Mouse (Mus musculus): Measurements from ENCODE around the gene Mgat2.
A peak's percentile ranks its signal among the peaks of the same experiment; 100 is the strongest.

Mgat2 gene

GRCm38 (mm10) chr12:69211057-69211456 lies 27.1 kb downstream of the Mgat2 start:
- no peak for DNase-seq (ENCODE audit: low spot score in 2 of 2)

GRCm38 (mm10) chr12:69213186-69213777 lies 29.3 kb downstream of the Mgat2 start:
- DNase-seq (ENCODE audit: low spot score in 2 of 2), result no peak

- DNase-seq (ENCODE audit: low spot score in 2 of 2), result no peak
Measured at GRCm38 (mm10) chr12:69214393-69214792, 30.4 kb downstream of the Mgat2 start.

GRCm38 (mm10) chr12:69215000-69215785 lies 31.2 kb downstream of the Mgat2 start:
- no peak for DNase-seq (ENCODE audit: low spot score in 2 of 2)

GRCm38 (mm10) chr12:69216587-69216986 lies 32.6 kb downstream of the Mgat2 start:
- DNase-seq (ENCODE audit: low spot score in 2 of 2), result no peak

GRCm38 (mm10) chr12:69220613-69221277 lies 36.8 kb downstream of the Mgat2 start:
- DNase-seq (ENCODE audit: low spot score in 2 of 2), result no peak

GRCm38 (mm10) chr12:69227776-69228466 lies 44.0 kb downstream of the Mgat2 start, which contains the start of gene Pole2:
TSS of gene Pole2 (minus strand) at chr12:69228195.
- DNase-seq (ENCODE audit: low spot score in 2 of 2), result peak; percentile 70 to 87

GRCm38 (mm10) chr12:69229251-69229650 lies 45.3 kb downstream of the Mgat2 start:
- peak in 1 of 2 experiments; percentile 10 for DNase-seq (ENCODE audit: low spot score in 2 of 2)

GRCm38 (mm10) chr12:69235782-69236181 lies 51.8 kb downstream of the Mgat2 start:
- no peak for DNase-seq (ENCODE audit: low spot score in 2 of 2)
